Mouse (Mus musculus): ENCODE results near the gene Gm6583.

Gm6583 gene

DNA sequence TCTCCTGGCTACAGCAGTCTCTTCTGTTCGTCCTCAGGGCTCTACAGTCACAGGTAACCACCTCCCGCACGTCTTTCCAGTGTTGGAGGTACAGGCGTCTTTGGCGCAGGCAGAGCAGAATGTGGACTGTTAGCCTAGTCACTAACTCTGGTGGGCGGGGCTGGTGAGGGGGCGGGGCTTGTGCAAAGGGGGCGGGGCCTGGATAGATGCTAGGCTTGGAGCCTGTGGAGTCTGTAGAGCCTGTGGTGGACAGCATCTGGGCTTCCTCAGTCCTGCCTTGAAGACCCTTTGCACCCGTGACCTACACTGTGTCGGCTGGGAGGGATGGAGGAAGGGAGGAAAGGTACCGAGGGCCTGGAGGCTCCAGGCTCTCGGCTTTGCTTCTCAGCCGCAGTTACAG is at the start of gene Gm6583:
Gene Gm6583 (minus strand): TSS at position 124 of the 400 bp plus-strand sequence.
- DNase-seq, result no peak

DNA sequence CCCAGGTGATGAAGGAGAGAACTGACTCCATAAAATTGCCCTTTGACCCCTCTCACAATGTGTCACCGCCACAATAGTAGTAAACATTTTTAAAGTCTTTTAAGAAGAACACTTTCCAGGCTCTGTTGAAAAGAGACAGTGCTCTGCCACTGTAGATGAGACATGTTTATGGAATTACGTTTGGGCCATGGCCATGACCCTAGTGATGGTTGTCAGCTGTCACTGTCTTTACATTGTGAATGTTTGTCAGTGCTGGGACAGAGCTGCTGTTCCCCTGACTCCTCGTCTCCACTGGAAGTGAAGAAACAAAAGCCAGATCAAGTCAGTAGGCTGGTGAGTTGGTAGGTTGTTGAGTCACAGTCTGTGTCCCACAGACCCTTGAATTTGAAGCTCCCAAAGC is 46.6 kb upstream of the Gm6583 start:
- DNase-seq, result no peak

DNA sequence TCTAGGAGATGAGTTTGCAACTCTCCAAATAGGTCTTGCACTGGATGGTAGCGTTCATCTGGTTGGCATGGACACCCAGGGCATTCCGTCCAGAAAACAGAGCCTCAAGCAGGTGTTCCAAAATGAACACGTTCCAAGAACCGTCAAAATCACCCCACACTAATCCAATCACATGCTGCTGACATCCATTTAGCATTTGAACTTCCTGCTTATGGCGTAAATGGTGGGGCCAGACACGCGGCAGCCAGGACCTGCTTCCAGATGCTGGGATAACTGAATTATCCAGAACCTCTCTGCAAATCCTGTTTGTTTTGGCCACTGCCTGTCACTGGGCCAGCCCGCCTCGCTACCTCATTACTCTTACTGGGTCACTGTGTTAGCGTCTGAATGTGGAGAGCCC is 43.5 kb upstream of the Gm6583 start:
- DNase-seq, result no peak

- DNase-seq, result peak; percentile 25
These were observed 40.2 kb upstream of the Gm6583 start for GRCm38 (mm10) chr5:112396066-112396465.

- DNase-seq, result peak; percentile 80
These were observed 39.1 kb upstream of the Gm6583 start, which contains the start of gene Asphd2 for GRCm38 (mm10) chr5:112394779-112395443. Gene Asphd2, minus strand, starts transcription at chr5:112394866.

DNA sequence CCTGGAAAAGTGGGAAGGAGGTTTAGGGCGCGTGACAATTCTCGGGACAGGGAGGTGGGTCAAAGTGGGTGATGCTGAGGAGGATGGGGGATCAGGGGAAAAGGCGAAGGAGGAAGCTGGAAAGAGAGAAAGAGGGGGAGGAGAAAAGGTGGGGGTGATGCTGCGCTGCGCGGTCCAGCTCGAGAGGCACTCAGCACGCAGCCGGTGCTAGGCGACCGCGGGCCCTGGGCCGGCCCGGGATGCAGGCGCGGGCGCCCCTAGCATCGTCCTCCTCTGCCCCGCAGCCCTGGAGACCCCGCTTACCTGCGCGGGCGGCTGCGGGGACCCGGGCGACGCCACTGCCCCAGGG is 38.6 kb upstream of the Gm6583 start:
- DNase-seq, result peak; percentile 23

GRCm38 (mm10) chr5:112393741-112394414 is 38.0 kb upstream of the Gm6583 start:
- peak; percentile 18 for DNase-seq

GRCm38 (mm10) chr5:112391676-112392323 is 36.0 kb upstream of the Gm6583 start:
- peak; percentile 20 for DNase-seq

- DNase-seq, result peak; percentile 5
These were observed 35.2 kb upstream of the Gm6583 start for GRCm38 (mm10) chr5:112391002-112391401.

GRCm38 (mm10) chr5:112389352-112389751 is 33.5 kb upstream of the Gm6583 start:
- DNase-seq, result no peak

GRCm38 (mm10) chr5:112385973-112386372 is 30.1 kb upstream of the Gm6583 start:
- no peak for DNase-seq

GRCm38 (mm10) chr5:112384805-112385472 is 29.1 kb upstream of the Gm6583 start:
- DNase-seq, result no peak

- DNase-seq, result no peak
These were observed 27.0 kb upstream of the Gm6583 start for GRCm38 (mm10) chr5:112382641-112383330.

DNA sequence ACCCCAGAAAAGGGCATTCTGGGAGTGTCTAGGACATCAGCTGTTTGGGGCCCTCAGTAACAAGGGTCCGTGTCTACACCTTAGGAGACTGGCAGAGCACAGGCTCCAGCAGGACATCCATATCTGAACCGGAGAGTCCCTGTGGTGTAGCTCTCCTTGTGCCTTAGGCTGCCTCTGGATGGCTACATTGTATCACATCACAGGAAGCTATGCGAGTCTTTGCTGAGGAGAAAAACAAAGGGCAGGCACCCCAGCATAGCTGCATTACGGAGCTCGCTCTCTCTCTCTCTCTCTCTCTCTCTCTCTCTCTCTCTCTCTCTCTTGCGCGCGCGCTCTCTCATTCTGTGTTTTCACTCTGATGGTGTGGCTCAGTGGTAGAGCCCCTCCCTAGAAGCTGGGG is 26.2 kb upstream of the Gm6583 start:
- no peak for DNase-seq

- DNase-seq, result no peak
These were observed 25.3 kb upstream of the Gm6583 start for GRCm38 (mm10) chr5:112381154-112381553.

DNA sequence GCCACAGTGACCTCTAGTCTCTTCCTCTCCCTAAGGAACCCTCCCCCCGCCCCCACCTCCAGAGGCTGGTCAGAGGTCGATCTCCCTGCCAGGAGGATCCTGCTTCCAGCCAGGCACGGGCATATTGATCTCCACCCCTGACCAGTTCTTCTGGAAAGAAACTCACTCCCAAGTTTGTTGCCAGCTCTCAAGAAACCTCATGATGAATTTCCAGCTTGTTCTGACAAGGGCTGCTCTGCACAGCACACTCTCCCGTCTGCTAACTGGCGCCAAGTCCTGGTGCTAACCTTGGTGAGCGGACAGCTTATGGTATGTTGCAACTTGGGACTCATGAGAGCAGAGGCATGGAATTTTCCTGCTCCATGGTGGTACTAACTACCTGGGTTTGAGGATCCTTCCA is 22.9 kb upstream of the Gm6583 start:
- no peak for DNase-seq

DNA sequence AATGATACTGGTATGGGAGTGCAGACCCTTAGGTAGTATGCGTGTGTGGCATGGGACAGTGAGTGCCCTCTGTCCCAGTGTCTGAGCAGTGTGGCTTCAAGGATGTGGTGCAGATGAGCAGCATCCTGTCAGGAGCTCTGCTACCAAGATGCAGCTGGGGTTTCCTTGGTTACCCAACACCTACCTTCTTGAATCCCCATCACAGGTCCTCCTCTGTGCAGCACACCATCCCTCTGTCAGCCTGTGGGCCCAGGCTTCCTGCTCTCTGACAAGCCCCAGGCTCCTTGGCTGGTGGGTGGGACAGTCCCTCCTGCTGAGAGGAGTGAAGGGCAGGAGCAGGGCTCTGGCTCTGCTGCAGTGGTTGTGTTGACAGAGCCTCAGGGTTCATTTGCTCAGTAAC is 21.5 kb upstream of the Gm6583 start:
- no peak for DNase-seq

GRCm38 (mm10) chr5:112376111-112376510 is 20.3 kb upstream of the Gm6583 start:
- DNase-seq, result no peak

GRCm38 (mm10) chr5:112371933-112372332 is 16.1 kb upstream of the Gm6583 start:
- DNase-seq, result peak; percentile 48

GRCm38 (mm10) chr5:112370236-112370813 is 14.5 kb upstream of the Gm6583 start:
- no peak for DNase-seq

GRCm38 (mm10) chr5:112369326-112369725 is 13.5 kb upstream of the Gm6583 start:
- DNase-seq, result no peak

- DNase-seq, result no peak
These were observed 12.8 kb upstream of the Gm6583 start for GRCm38 (mm10) chr5:112368666-112369065.

- DNase-seq, result no peak
These were observed 12.1 kb upstream of the Gm6583 start for GRCm38 (mm10) chr5:112367929-112368328.

Data from right cerebral cortex, postnatal 14 days (tissue).